11 mouse cellular contexts compared by ENCODE assay signal in genomic region chr17:7902362-7902761, GRCm38 (mm10). TPM values are rescaled to one million over a fixed set of nuclear protein-coding genes. Genes with fewer than 3 reads are reported as not detected.
DNase-seq lines count a peak whose midpoint lies in the region; ATAC-seq lines count a peak whose summit lies in the region.
"Had no signal": no experiment of that assay in that cellular context is flagged by ENCODE, and none has a peak within 500 bp of the region (broad histone marks: within the 10 kb centered on the region; RNA-seq: fewer than 3 reads in every experiment).

No protein-coding gene starts in this region.

- no peaks in the 10 kb centered on the region for H3K36me3 ChIP-seq in forebrain, embryonic 14.5 days (ENCODE audit: control insufficient read depth, insufficient read depth, low read length)
- H3K36me3 ChIP-seq in forebrain, embryonic 10.5 days (replicated peaks) = no peaks in the 10 kb centered on the region
- H3K36me3 ChIP-seq in heart, embryonic 12.5 days = no peaks in the 10 kb centered on the region
- H3K36me3 ChIP-seq: forebrain, embryonic 12.5 days; hindbrain, embryonic 15.5 days; limb, embryonic 15.5 days had no signal

- no peaks in the 10 kb centered on the region for H3K27me3 ChIP-seq in forebrain, embryonic 14.5 days (replicated peaks; ENCODE audit: control insufficient read depth, insufficient read depth, low read length)
- H3K27me3 ChIP-seq in forebrain, embryonic 10.5 days (ENCODE audit: poor library complexity, severe bottlenecking) = no peaks in the 10 kb centered on the region
- no peaks in the 10 kb centered on the region for H3K27me3 ChIP-seq in heart, embryonic 12.5 days (replicated peaks)
- H3K27me3 ChIP-seq: forebrain, embryonic 12.5 days; hindbrain, embryonic 15.5 days; limb, embryonic 15.5 days had no signal

- H3K27ac ChIP-seq in forebrain, embryonic 14.5 days (ENCODE audit: low read depth, low read length) = no peak overlapping the region
- no peak overlapping the region for H3K27ac ChIP-seq in forebrain, embryonic 10.5 days
- no peak overlapping the region for H3K27ac ChIP-seq in heart, embryonic 12.5 days (ENCODE audit: poor library complexity, severe bottlenecking)
- H3K27ac ChIP-seq: forebrain, embryonic 12.5 days; hindbrain, embryonic 15.5 days; limb, embryonic 15.5 days had no signal

- H3K4me2 ChIP-seq in forebrain, embryonic 14.5 days (ENCODE audit: low read length) = no peak overlapping the region
- H3K4me2 ChIP-seq in heart, embryonic 12.5 days = no peak overlapping the region
- H3K4me2 ChIP-seq: forebrain, embryonic 12.5 days; hindbrain, embryonic 15.5 days; limb, embryonic 15.5 days had no signal

- peaks cover 4% of the 10 kb centered on the region; the same call in 1 of the 2 replicates for H3K4me1 ChIP-seq in forebrain, embryonic 14.5 days (ENCODE audit: control insufficient read depth, insufficient read depth, low read length)
- H3K4me1 ChIP-seq in forebrain, embryonic 10.5 days = no peaks in the 10 kb centered on the region
- no peaks in the 10 kb centered on the region for H3K4me1 ChIP-seq in heart, embryonic 12.5 days (replicated peaks)
- H3K4me1 ChIP-seq: hindbrain, embryonic 15.5 days; limb, embryonic 15.5 days had no signal

- ATAC-seq in forebrain, embryonic 14.5 days = no peak
- ATAC-seq in heart, embryonic 12.5 days (ENCODE audit: insufficient number of reproducible peaks, low FRiP score) = no peak

- H3K9ac ChIP-seq in forebrain, embryonic 14.5 days (ENCODE audit: low read length) = no peak overlapping the region
- H3K9ac ChIP-seq in heart, embryonic 12.5 days = no peak overlapping the region
- H3K9ac ChIP-seq: forebrain, embryonic 12.5 days; hindbrain, embryonic 15.5 days; limb, embryonic 15.5 days had no signal

- H3K9me3 ChIP-seq in forebrain, embryonic 14.5 days (replicated peaks; ENCODE audit: control insufficient read depth, low read length) = no peaks in the 10 kb centered on the region
- no peaks in the 10 kb centered on the region for H3K9me3 ChIP-seq in forebrain, embryonic 10.5 days
- H3K9me3 ChIP-seq in heart, embryonic 12.5 days (replicated peaks) = no peaks in the 10 kb centered on the region
- H3K9me3 ChIP-seq: forebrain, embryonic 12.5 days; hindbrain, embryonic 15.5 days; limb, embryonic 15.5 days had no signal

- WGBS in forebrain, embryonic 14.5 days = 61% methylated on average over 3 of the region's 3 CpGs
- WGBS in forebrain, embryonic 10.5 days = 90% methylated on average over 3 of the region's 3 CpGs
- 71% methylated on average over 3 of the region's 3 CpGs for WGBS in heart, embryonic 12.5 days

- peak; percentile 69 for DNase-seq in forebrain, embryonic 14.5 days (ENCODE audit: low spot score)
- no peak for DNase-seq in forebrain, embryonic 10.5 days (ENCODE audit: extremely low spot score, low spot score)
- peak; percentile 75 for DNase-seq in retina, postnatal 1 day
- DNase-seq in retina, embryonic 14.5 days (ENCODE audit: low spot score) = no peak
- DNase-seq in naive thymus-derived CD4-positive, alpha-beta T cell, adult 2 months (ENCODE audit: low read depth) = peak; percentile 95
- DNase-seq in thymus, postnatal 25 days = peak; percentile 87
- no peak for DNase-seq in ovary, postnatal 14 days (ENCODE audit: low spot score)

- no peak overlapping the region for H3K4me3 ChIP-seq in forebrain, embryonic 14.5 days (ENCODE audit: low read depth, low read length)
- H3K4me3 ChIP-seq in forebrain, embryonic 10.5 days = no peak overlapping the region
- no peak overlapping the region for H3K4me3 ChIP-seq in heart, embryonic 12.5 days
- H3K4me3 ChIP-seq: forebrain, embryonic 12.5 days; hindbrain, embryonic 15.5 days; limb, embryonic 15.5 days had no signal

RNA-seq across cellular contexts. Expression of gene Tagap, which starts 23.4 kb away (rescaled TPM):
- polyA plus RNA-seq in forebrain, embryonic 14.5 days (2014; fragmentation: Nextera tagmentation; extraction: Ambion mirVana) = 0.22 and 0.75 TPM in 2 replicates
- 0.29 and 0.37 TPM in 2 replicates for polyA plus RNA-seq in forebrain, embryonic 10.5 days (2016; fragmentation: Nextera tagmentation; extraction: Ambion mirVana)
- polyA plus RNA-seq in heart, embryonic 12.5 days (2016; fragmentation: Nextera tagmentation; extraction: Ambion mirVana) = 0.21 and 0.43 TPM in 2 replicates

RNA-seq across cellular contexts. Expression of gene Rsph3a, which starts 43.1 kb away (rescaled TPM):
- polyA plus RNA-seq in forebrain, embryonic 14.5 days (2014; fragmentation: Nextera tagmentation; extraction: Ambion mirVana) = 73.8 and 87.7 TPM in 2 replicates
- polyA plus RNA-seq in forebrain, embryonic 10.5 days (2016; fragmentation: Nextera tagmentation; extraction: Ambion mirVana) = 59.7 and 61.0 TPM in 2 replicates
- 48.8 and 57.7 TPM in 2 replicates for polyA plus RNA-seq in heart, embryonic 12.5 days (2016; fragmentation: Nextera tagmentation; extraction: Ambion mirVana)

Comparison
In these comparisons a context has a peak if more than half of its experiments do, and no peak if none do; other contexts are left out.
1. DNase-seq: peak in forebrain, embryonic 14.5 days (single experiment), retina, postnatal 1 day (single experiment), naive thymus-derived CD4-positive, alpha-beta T cell, adult 2 months (single experiment) and thymus, postnatal 25 days (single experiment); none in forebrain, embryonic 10.5 days (single experiment), retina, embryonic 14.5 days (single experiment) and ovary, postnatal 14 days (single experiment).